In the genomic region with DNA sequence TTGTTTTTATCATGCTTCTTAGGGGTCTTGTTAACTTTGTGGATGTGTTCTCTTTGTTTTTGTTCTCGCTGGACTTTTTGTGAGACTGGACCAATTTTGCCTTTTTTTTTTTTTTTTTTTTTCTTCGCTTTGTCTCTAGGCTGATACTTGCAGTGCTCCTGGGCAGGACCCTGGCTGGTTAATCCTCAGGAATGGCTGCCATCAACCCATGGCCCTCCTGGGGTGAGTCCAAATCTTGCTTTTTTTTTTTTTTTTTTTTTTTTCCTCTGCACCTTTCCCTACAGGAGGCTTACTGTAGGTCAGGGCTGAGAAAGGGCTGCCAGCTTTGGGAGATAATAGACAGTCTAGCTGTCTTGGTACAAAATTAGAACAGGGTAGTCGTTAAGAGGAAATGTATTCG, we compare ENCODE assay signal across 12 mouse cellular contexts. TPM values are rescaled to one million over a fixed set of nuclear protein-coding genes. Genes with fewer than 3 reads are reported as not detected.
DNase-seq lines count a peak whose midpoint lies in the region; ATAC-seq and TF ChIP-seq lines count a peak whose summit lies in the region.
"Had no signal": no experiment of that assay in that cellular context is flagged by ENCODE, and none has a peak within 500 bp of the region (broad histone marks: within the 10 kb centered on the region; RNA-seq: fewer than 3 reads in every experiment).

No protein-coding gene starts in this region.

- no peak for TF ChIP-seq CTCF in hindbrain, postnatal 0 days (IDR thresholded peaks at IDR 0.05; ENCODE audit: low read depth)

- peaks cover 6% of the 10 kb centered on the region for H3K4me1 ChIP-seq in heart, embryonic 16.5 days (ENCODE audit: control insufficient read depth, insufficient read depth, low read length)
- H3K4me1 ChIP-seq in brown adipose tissue, adult 24 weeks (ENCODE audit: control insufficient read depth, insufficient read depth, insufficient read length, low read length) = no peaks in the 10 kb centered on the region
- no peaks in the 10 kb centered on the region for H3K4me1 ChIP-seq in hindbrain, postnatal 0 days (ENCODE audit: insufficient read depth, low read length)
- peaks cover 9% of the 10 kb centered on the region for H3K4me1 ChIP-seq in midbrain, embryonic 16.5 days (ENCODE audit: control insufficient read depth, insufficient read depth, low read length)

- peak overlapping the region; percentile 98; the same call in 1 of the 2 replicates for H3K9ac ChIP-seq in heart, embryonic 16.5 days (ENCODE audit: low read length)
- peak overlapping the region; percentile 99 for H3K9ac ChIP-seq in hindbrain, postnatal 0 days (replicated peaks; ENCODE audit: low read length)
- peak overlapping the region; percentile 97 for H3K9ac ChIP-seq in midbrain, embryonic 16.5 days (ENCODE audit: low read depth, low read length)

- H3K4me3 ChIP-seq in heart, embryonic 16.5 days (ENCODE audit: low read length) = peak overlapping the region; percentile 82
- 0 out of 2 replicates have a peak overlapping the region, but pooled peaks have one; percentile 93 for H3K4me3 ChIP-seq in brown adipose tissue, adult 24 weeks (ENCODE audit: insufficient read depth, low read depth, low read length)
- peak overlapping the region; percentile 99 for H3K4me3 ChIP-seq in hindbrain, postnatal 0 days (ENCODE audit: low read length)
- peak overlapping the region; percentile 89 for H3K4me3 ChIP-seq in midbrain, embryonic 16.5 days (ENCODE audit: low read depth, low read length)

- H3K36me3 ChIP-seq in heart, embryonic 16.5 days (ENCODE audit: control insufficient read depth, insufficient read depth) = peaks cover 44% of the 10 kb centered on the region
- peaks cover 41% of the 10 kb centered on the region for H3K36me3 ChIP-seq in hindbrain, postnatal 0 days (ENCODE audit: insufficient read depth, low read length)
- peaks cover 43% of the 10 kb centered on the region for H3K36me3 ChIP-seq in midbrain, embryonic 16.5 days (ENCODE audit: control insufficient read depth, insufficient read depth, low read length)

- H3K27me3 ChIP-seq in heart, embryonic 16.5 days (ENCODE audit: control insufficient read depth, insufficient read depth, low read length) = no peaks in the 10 kb centered on the region
- H3K27me3 ChIP-seq in hindbrain, postnatal 0 days (ENCODE audit: insufficient read depth, low read length) = no peaks in the 10 kb centered on the region
- H3K27me3 ChIP-seq in midbrain, embryonic 16.5 days (ENCODE audit: control insufficient read depth, insufficient read depth, low read depth, low read length) = no peaks in the 10 kb centered on the region

- ATAC-seq in heart, embryonic 16.5 days (replicated peaks; ENCODE audit: extremely low read depth, insufficient read depth, low FRiP score) = no peak
- no peak for ATAC-seq in hindbrain, postnatal 0 days
- ATAC-seq in midbrain, embryonic 16.5 days = no peak
- ATAC-seq: inflammation-experienced regulatory T-cells, adult 6 months had no signal

- 66% methylated on average over 4 of the region's 4 CpGs for WGBS in heart, embryonic 16.5 days
- 70% methylated on average over 4 of the region's 4 CpGs for WGBS in hindbrain, postnatal 0 days
- 76% methylated on average over 4 of the region's 4 CpGs for WGBS in midbrain, embryonic 16.5 days

- no peak overlapping the region for H3K27ac ChIP-seq in heart, embryonic 16.5 days (ENCODE audit: low read length)
- H3K27ac ChIP-seq in brown adipose tissue, adult 24 weeks (replicated peaks; ENCODE audit: low read depth, low read length) = no peak overlapping the region
- no peak overlapping the region for H3K27ac ChIP-seq in hindbrain, postnatal 0 days
- no peak overlapping the region for H3K27ac ChIP-seq in midbrain, embryonic 16.5 days (ENCODE audit: low read length)

- no peaks in the 10 kb centered on the region; the same call in 1 of the 2 replicates for H3K9me3 ChIP-seq in heart, embryonic 16.5 days (replicated peaks; ENCODE audit: control insufficient read depth, low read length)
- H3K9me3 ChIP-seq in hindbrain, postnatal 0 days (ENCODE audit: low read length) = 0 out of 2 replicates have a peak, but pooled peaks cover 2% of the 10 kb centered on the region
- H3K9me3 ChIP-seq in midbrain, embryonic 16.5 days (replicated peaks; ENCODE audit: control insufficient read depth, low read length, poor library complexity, severe bottlenecking) = peaks cover 14% of the 10 kb centered on the region

- no peak for DNase-seq in heart, postnatal 36 days
- DNase-seq in hindbrain, postnatal 0 days (ENCODE audit: low spot score) = no peak
- DNase-seq in left cerebral cortex, adult 9 months (ENCODE audit: low spot score in 2 of 2) = no peak
- no peak for DNase-seq in kidney, adult 9 months
- no peak for DNase-seq in kidney, adult 8-10 months
- DNase-seq: cerebellum, adult 9-10 months; thymus, postnatal 25 days had no signal

- intact Hi-C loops in heart, postnatal 36 days (cut with DNase I) = loop anchor here (2.0 to 10.0 kb wide), 4 partner anchors 59 to 805 kb away; a partner anchor contains a TSS

- peak overlapping the region; percentile 78 for H3K4me2 ChIP-seq in heart, embryonic 16.5 days (ENCODE audit: low read depth, low read length)
- peak overlapping the region; percentile 51 for H3K4me2 ChIP-seq in hindbrain, postnatal 0 days (ENCODE audit: low read depth, low read length)
- H3K4me2 ChIP-seq in midbrain, embryonic 16.5 days (ENCODE audit: low read length) = peak overlapping the region; percentile 73

RNA-seq across cellular contexts. Expression of a gene that starts 1.4 kb away (rescaled TPM):
- 15.1 and 15.2 TPM in 2 replicates for polyA plus RNA-seq in heart, embryonic 16.5 days (2015; fragmentation: Nextera tagmentation; extraction: Ambion mirVana)
- 10 to 100 TPM; 10.1 to 10.5 TPM for total RNA-seq in heart, postnatal 36 days (2021)
- 2.8 and 4.4 TPM in 2 replicates for polyA plus RNA-seq in brown adipose tissue, adult 24 weeks (2012; ENCODE audit: insufficient read depth, insufficient read length, missing spikeins)
- 22.6 and 24.4 TPM in 2 replicates for total RNA-seq in hindbrain, postnatal 0 days (2014; rRNA removed)
- polyA plus RNA-seq in hindbrain, postnatal 0 days (2015; fragmentation: Nextera tagmentation; extraction: Ambion mirVana) = 22.9 and 23.3 TPM in 2 replicates
- 45.6 and 50.9 TPM in 2 replicates for polyA plus RNA-seq in midbrain, embryonic 16.5 days (2015; fragmentation: Nextera tagmentation; extraction: Ambion mirVana)

RNA-seq across cellular contexts. Expression of a gene that starts 32.8 kb away (rescaled TPM):
- polyA plus RNA-seq in heart, embryonic 16.5 days (2015; fragmentation: Nextera tagmentation; extraction: Ambion mirVana) = not detected in 2 replicates
- total RNA-seq in heart, postnatal 36 days (2021) = not detected
- not detected in 2 replicates for polyA plus RNA-seq in brown adipose tissue, adult 24 weeks (2012; ENCODE audit: insufficient read depth, insufficient read length, missing spikeins)
- total RNA-seq in hindbrain, postnatal 0 days (2014; rRNA removed) = not detected in 2 replicates
- not detected in 2 replicates for polyA plus RNA-seq in hindbrain, postnatal 0 days (2015; fragmentation: Nextera tagmentation; extraction: Ambion mirVana)
- polyA plus RNA-seq in midbrain, embryonic 16.5 days (2015; fragmentation: Nextera tagmentation; extraction: Ambion mirVana) = not detected in 2 replicates
- total RNA-seq: neutrophil, adult 5-6 weeks had no signal

RNA-seq across cellular contexts. Expression of a gene that starts 57.0 kb away (rescaled TPM):
- 2.4 and 2.8 TPM in 2 replicates for polyA plus RNA-seq in heart, embryonic 16.5 days (2015; fragmentation: Nextera tagmentation; extraction: Ambion mirVana)
- 1 to 10 TPM; 2.5 TPM for total RNA-seq in heart, postnatal 36 days (2021)
- polyA plus RNA-seq in brown adipose tissue, adult 24 weeks (2012; ENCODE audit: insufficient read depth, insufficient read length, missing spikeins) = 0.91 TPM in 1 of 2 replicates, not detected in the other
- total RNA-seq in hindbrain, postnatal 0 days (2014; rRNA removed) = 4.9 and 7.5 TPM in 2 replicates
- 8.1 and 8.5 TPM in 2 replicates for polyA plus RNA-seq in hindbrain, postnatal 0 days (2015; fragmentation: Nextera tagmentation; extraction: Ambion mirVana)
- polyA plus RNA-seq in midbrain, embryonic 16.5 days (2015; fragmentation: Nextera tagmentation; extraction: Ambion mirVana) = 12.2 and 13.0 TPM in 2 replicates
